Mouse (Mus musculus) forebrain, embryonic 15.5 days (tissue): ENCODE data around the gene Fmc1. TPM values are rescaled to one million over a fixed set of nuclear protein-coding genes. Genes with fewer than 3 reads are reported as not detected.
"Not testable (repeated sequence)": the region's sequence is repeated elsewhere in the genome, so short reads cannot be mapped to it uniquely, and the experiment has no call there.

Experiments used
- ATAC-seq: fragments of 200-750 bp; cut with Nextera tagmentation; replicated peaks from 2 replicates; pipeline ENCODE4 v1.8.0; 2017; ENCODE audit warnings: mild to moderate bottlenecking, moderate TSS enrichment, moderate library complexity
- H3K27ac ChIP-seq: fragments of 300-500 bp; sonication (generic); replicated peaks from 2 replicates; pipeline ENCODE4 v1.5.1; 2015; ENCODE audit warnings: mild to moderate bottlenecking, inconsistent platforms
- H3K27me3 ChIP-seq: fragments of 300-500 bp; sonication (generic); 2 replicates; pipeline ENCODE4 v1.6.1; 2015; ENCODE audit warnings: inconsistent platforms
- H3K36me3 ChIP-seq: fragments of 300-500 bp; sonication (generic); 2 replicates; pipeline ENCODE4 v1.6.1; 2015; ENCODE audit warnings: mild to moderate bottlenecking, inconsistent platforms
- H3K4me1 ChIP-seq: fragments of 300-500 bp; sonication (generic); 2 replicates; pipeline ENCODE4 v1.6.1; 2015; ENCODE audit warnings: inconsistent platforms
- H3K4me2 ChIP-seq: fragments of 300-500 bp; sonication (generic); replicated peaks from 2 replicates; pipeline ENCODE4 v1.6.1; 2015; ENCODE audit warnings: mild to moderate bottlenecking, inconsistent platforms
- H3K4me3 ChIP-seq: fragments of 300-500 bp; sonication (generic); 2 replicates; pipeline ENCODE4 v1.5.1; 2015; ENCODE audit warnings: mild to moderate bottlenecking, inconsistent platforms
- H3K9ac ChIP-seq: fragments of 300-500 bp; sonication (generic); replicated peaks from 2 replicates; pipeline ENCODE4 v1.6.1; 2015; ENCODE audit warnings: mild to moderate bottlenecking, inconsistent platforms
- H3K9me3 ChIP-seq: fragments of 300-500 bp; sonication (generic); 2 replicates; pipeline ENCODE4 v1.6.1; 2016; ENCODE audit warnings: inconsistent platforms
- WGBS: fragments of 180-500 bp; shearing (Covaris S2); methylation state at CpG from one replicate; pipeline ENCODE4 v1.1.7; 2015; ENCODE audit warnings: mixed read lengths; 5-methylcytosine and 5-hydroxymethylcytosine counted together
- polyA plus RNA-seq: library from polyadenylated mRNA; unstranded; fragments of >200 nt; fragmentation: Nextera tagmentation; extraction: Ambion mirVana; gene quantifications from 2 replicates; pipeline ENCODE4 v1.2.1, GENCODE M21; 2015

The Fmc1 gene
- polyA plus RNA-seq, 1 experiment from 2014 or later = 152 TPM

GRCm38 (mm10) chr6:38535788-38536187 is 2.5 kb downstream of the Fmc1 start:
- H3K27me3 ChIP-seq = no peaks in the 10 kb centered on the region
- peaks cover 13% of the 10 kb centered on the region for H3K36me3 ChIP-seq
- peaks cover 19% of the 10 kb centered on the region for H3K4me1 ChIP-seq
- 74% methylated on average over 1 of the region's 1 CpGs for WGBS
- peak overlapping the region; percentile 98 for H3K27ac ChIP-seq
- H3K9me3 ChIP-seq = no peaks in the 10 kb centered on the region
- no peak for ATAC-seq
- H3K9ac ChIP-seq = peak overlapping the region; percentile 94; the same call in 1 of the 2 replicates
- peak overlapping the region; percentile 98 for H3K4me3 ChIP-seq
- H3K4me2 ChIP-seq = peak overlapping the region; percentile 52

DNA sequence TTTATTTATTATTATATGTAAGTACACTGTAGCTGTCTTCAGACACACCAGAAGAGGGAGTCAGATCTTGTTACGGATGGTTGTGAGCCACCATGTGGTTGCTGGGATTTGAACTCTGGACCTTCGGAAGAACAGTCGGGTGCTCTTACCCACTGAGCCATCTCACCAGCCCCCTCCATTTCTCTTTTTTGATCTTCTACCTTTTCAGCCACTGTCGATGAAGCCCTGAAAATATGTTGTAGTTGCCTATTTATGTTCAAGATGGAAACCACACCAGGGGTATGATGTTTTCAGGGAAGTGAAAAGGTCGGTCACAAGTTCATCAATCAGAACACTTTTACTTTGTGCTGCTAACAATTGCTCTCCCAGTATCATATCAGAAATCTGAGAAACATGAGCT is 10.8 kb downstream of the Fmc1 start:
- H3K27ac ChIP-seq, H3K4me2 ChIP-seq, H3K4me1 ChIP-seq, H3K27me3 ChIP-seq, H3K9me3 ChIP-seq, H3K9ac ChIP-seq, ATAC-seq, H3K4me3 ChIP-seq: not testable (repeated sequence)
- H3K36me3 ChIP-seq = peaks cover 15% of the 10 kb centered on the region
- 93% methylated on average over 5 of the region's 5 CpGs for WGBS

- H3K4me2 ChIP-seq, H3K4me1 ChIP-seq, H3K27ac ChIP-seq, H3K9ac ChIP-seq, H3K36me3 ChIP-seq, H3K27me3 ChIP-seq, ATAC-seq, H3K4me3 ChIP-seq, H3K9me3 ChIP-seq: not testable (repeated sequence)
- WGBS = 91% methylated on average over 2 of the region's 2 CpGs
These were observed 13.7 kb downstream of the Fmc1 start for GRCm38 (mm10) chr6:38547005-38547404.

- no peak for ATAC-seq
- no peaks in the 10 kb centered on the region for H3K36me3 ChIP-seq
- H3K9me3 ChIP-seq = no peaks in the 10 kb centered on the region
- H3K27ac ChIP-seq = no peak overlapping the region
- H3K4me3 ChIP-seq = no peak overlapping the region
- no peak overlapping the region for H3K4me2 ChIP-seq
- 84% methylated on average over 1 of the region's 1 CpGs for WGBS
- H3K4me1 ChIP-seq = peaks cover 6% of the 10 kb centered on the region
- H3K27me3 ChIP-seq = no peaks in the 10 kb centered on the region
- no peak overlapping the region for H3K9ac ChIP-seq
These were observed 14.4 kb downstream of the Fmc1 start for GRCm38 (mm10) chr6:38547707-38548106.

DNA sequence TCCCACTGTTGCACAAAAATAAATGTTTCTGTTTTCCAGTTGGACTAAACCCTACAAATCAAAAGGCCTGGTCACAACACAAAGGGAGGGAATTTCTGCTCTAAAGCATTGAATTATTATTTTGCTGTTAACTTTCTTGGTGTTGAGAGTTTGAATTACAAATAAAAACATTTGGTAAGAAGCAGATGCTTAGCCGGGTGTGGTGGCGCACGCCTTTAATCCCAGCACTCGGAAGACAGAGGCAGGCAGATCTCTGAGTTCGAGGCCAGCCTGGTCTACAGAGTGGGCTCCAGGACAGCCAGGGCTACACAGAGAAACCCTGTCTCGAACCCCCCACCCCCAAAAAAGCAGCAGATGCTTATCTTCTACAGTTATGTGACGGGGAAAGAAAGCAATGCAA is 15.3 kb downstream of the Fmc1 start:
- not testable (repeated sequence) for H3K9ac ChIP-seq, H3K36me3 ChIP-seq, H3K4me3 ChIP-seq, H3K4me1 ChIP-seq, H3K27ac ChIP-seq, ATAC-seq, H3K9me3 ChIP-seq, H3K27me3 ChIP-seq, H3K4me2 ChIP-seq
- 94% methylated on average over 7 of the region's 7 CpGs for WGBS

GRCm38 (mm10) chr6:38549840-38550239 is 16.5 kb downstream of the Fmc1 start:
- Histone ChIP-seq H3K4me1 (peaks cover 17% of the 10 kb centered on the region), H3K4me2 (peak overlapping the region; percentile 82; the same call in 1 of the 2 replicates), H3K27ac (peak overlapping the region; percentile 99; the same call in 1 of the 2 replicates)
- H3K9ac ChIP-seq, H3K4me3 ChIP-seq, H3K36me3 ChIP-seq, H3K9me3 ChIP-seq, H3K27me3 ChIP-seq, ATAC-seq: not testable (repeated sequence)
- 79% methylated on average over 6 of the region's 6 CpGs for WGBS

- peak; percentile 21 for ATAC-seq
- Histone ChIP-seq H3K9ac (peak overlapping the region; percentile 67), H3K4me3 (peak overlapping the region; percentile 68), H3K9me3 (no peaks in the 10 kb centered on the region), H3K27me3 (no peaks in the 10 kb centered on the region), H3K4me1 (peaks cover 19% of the 10 kb centered on the region), H3K27ac (peak overlapping the region; percentile 99), H3K36me3 (no peaks in the 10 kb centered on the region), H3K4me2 (peak overlapping the region; percentile 82)
- WGBS = 6% methylated on average over 28 of the region's 28 CpGs
These were observed 17.2 kb downstream of the Fmc1 start for GRCm38 (mm10) chr6:38550250-38551061.

GRCm38 (mm10) chr6:38551062-38551988 is 18.0 kb downstream of the Fmc1 start, which contains the start of gene Luc7l2:
Gene Luc7l2, plus strand, starts transcription at chr6:38551334.
- Histone ChIP-seq H3K36me3 (no peaks in the 10 kb centered on the region), H3K9ac (peak within 1 kb of the TSS; percentile 76), H3K4me1 (peaks cover 24% of the 10 kb centered on the region), H3K9me3 (no peaks in the 10 kb centered on the region), H3K27ac (peak within 1 kb of the TSS; percentile 99), H3K27me3 (no peaks in the 10 kb centered on the region), H3K4me3 (peak within 1 kb of the TSS; percentile 68), H3K4me2 (peak within 1 kb of the TSS; percentile 82)
- peak; percentile 89 for ATAC-seq
- WGBS = under 1% methylated on average over 94 of the region's 98 CpGs

- no peaks in the 10 kb centered on the region for H3K27me3 ChIP-seq
- ATAC-seq = peak; percentile 96
- peak overlapping the region; percentile 57 for H3K4me2 ChIP-seq
- peak overlapping the region; percentile 99 for H3K27ac ChIP-seq
- H3K9ac ChIP-seq = peak overlapping the region; percentile 76
- WGBS = under 1% methylated on average over 30 of the region's 32 CpGs
- peaks cover 24% of the 10 kb centered on the region for H3K4me1 ChIP-seq
- H3K4me3 ChIP-seq = peak overlapping the region; percentile 68
- no peaks in the 10 kb centered on the region for H3K9me3 ChIP-seq
- no peaks in the 10 kb centered on the region for H3K36me3 ChIP-seq
These were observed 18.8 kb downstream of the Fmc1 start for GRCm38 (mm10) chr6:38551989-38552635.

DNA sequence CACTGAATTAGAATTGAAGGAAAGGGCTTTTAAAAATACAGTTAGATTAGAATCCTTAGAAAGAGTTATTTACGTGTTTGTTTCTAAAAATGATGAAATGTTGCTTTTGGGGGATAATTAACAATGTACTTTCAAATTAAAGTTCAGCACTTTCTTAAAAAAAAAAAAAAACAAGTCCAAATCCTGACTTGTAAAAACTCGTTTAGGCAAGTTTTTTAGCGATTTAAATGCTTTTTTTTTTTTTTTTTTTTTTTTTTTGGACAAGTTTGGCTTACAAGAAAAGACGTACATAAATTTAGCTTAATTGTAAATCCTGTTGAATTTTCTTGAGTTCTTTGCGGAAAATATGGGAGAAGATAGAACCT is 19.3 kb downstream of the Fmc1 start:
- peak overlapping the region; percentile 57 for H3K4me2 ChIP-seq
- 24% methylated on average over 5 of the region's 5 CpGs for WGBS
- peak overlapping the region; percentile 68 for H3K4me3 ChIP-seq
- peaks cover 24% of the 10 kb centered on the region for H3K4me1 ChIP-seq
- H3K9ac ChIP-seq = peak overlapping the region; percentile 76
- H3K27ac ChIP-seq = no peak overlapping the region
- no peaks in the 10 kb centered on the region for H3K27me3 ChIP-seq
- H3K9me3 ChIP-seq = no peaks in the 10 kb centered on the region
- no peak for ATAC-seq
- no peaks in the 10 kb centered on the region for H3K36me3 ChIP-seq

DNA sequence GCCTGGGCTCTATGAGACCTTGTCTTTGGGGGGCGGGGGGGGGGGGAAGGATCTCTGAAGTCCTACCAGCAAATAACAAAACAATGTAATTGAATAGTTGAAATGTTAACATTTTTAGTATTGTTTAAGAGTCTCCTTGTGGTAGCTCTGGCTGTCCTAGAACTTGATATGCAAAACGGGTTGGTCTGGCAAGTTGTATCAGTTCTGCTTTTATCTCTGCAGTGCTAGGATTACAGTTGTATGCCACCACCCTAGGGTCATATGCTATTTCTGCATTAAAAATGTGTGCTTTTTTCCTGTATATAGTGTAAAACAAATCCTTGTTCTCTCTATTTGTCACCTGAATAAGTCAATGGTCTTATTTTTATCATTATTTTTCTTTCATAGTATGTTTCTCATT is 42.8 kb downstream of the Fmc1 start:
- ATAC-seq = no peak
- no peaks in the 10 kb centered on the region for H3K4me1 ChIP-seq
- H3K27ac ChIP-seq = no peak overlapping the region
- no peak overlapping the region for H3K4me2 ChIP-seq
- WGBS = 93% methylated on average over 2 of the region's 2 CpGs
- no peak overlapping the region for H3K4me3 ChIP-seq
- peaks cover 39% of the 10 kb centered on the region for H3K36me3 ChIP-seq
- no peak overlapping the region for H3K9ac ChIP-seq
- no peaks in the 10 kb centered on the region for H3K27me3 ChIP-seq
- H3K9me3 ChIP-seq = no peaks in the 10 kb centered on the region
